Mouse (Mus musculus) spleen, adult 2 months (tissue): ENCODE measurements around the gene Cd68. TPM values are rescaled to one million over a fixed set of nuclear protein-coding genes. Genes with fewer than 3 reads are reported as not detected.
"Not testable (repeated sequence)": the region's sequence is repeated elsewhere in the genome, so short reads cannot be mapped to it uniquely, and the experiment has no call there.

ENCODE experiments used
- DNase-seq, 2 experiments: peaks; one replicate each; pipeline versions ENCODE4 v3.0.0 to v3.0.0-alpha.2; 2012 to 2021; ENCODE audit warnings: low spot score in 2 of 2, low read depth in 1 of 2
- H3K27ac ChIP-seq: fragments of 200-500 bp; 2 replicates; pipeline ENCODE4 v1.5.1; 2012; ENCODE audit warnings: low read length, inconsistent platforms; ENCODE audit not compliant: insufficient read depth
- H3K27me3 ChIP-seq: fragments of 200-500 bp; 2 replicates; pipeline ENCODE4 v1.6.1; 2012; ENCODE audit warnings: mild to moderate bottlenecking, moderate library complexity, low read length, inconsistent platforms; ENCODE audit not compliant: control insufficient read depth, insufficient read depth
- H3K36me3 ChIP-seq: fragments of 200-500 bp; 2 replicates; pipeline ENCODE4 v1.6.1; 2012; ENCODE audit warnings: mild to moderate bottlenecking, low read length, inconsistent platforms; ENCODE audit not compliant: control insufficient read depth, insufficient read depth
- H3K4me1 ChIP-seq: fragments of 200-500 bp; 2 replicates; pipeline ENCODE4 v1.6.1; 2011; ENCODE audit warnings: inconsistent platforms; ENCODE audit not compliant: control insufficient read depth, insufficient read depth, insufficient read length
- H3K4me3 ChIP-seq: fragments of 200-500 bp; 2 replicates; pipeline ENCODE4 v1.5.1; 2011; ENCODE audit warnings: mild to moderate bottlenecking, inconsistent platforms; ENCODE audit not compliant: insufficient read depth, insufficient read length; ENCODE audit errors: extremely low read depth
- CTCF ChIP-seq: fragments of 200-500 bp; IDR thresholded peaks from 2 replicates; pipeline ENCODE4 v1.5.1; 2011; ENCODE audit warnings: mild to moderate bottlenecking, inconsistent platforms; ENCODE audit not compliant: insufficient read depth, insufficient read length, insufficient replicate concordance; ENCODE audit errors: extremely low read depth
- POLR2A ChIP-seq: fragments of 200-500 bp; IDR thresholded peaks from 2 replicates; pipeline ENCODE4 v1.6.1; 2011; ENCODE audit warnings: low read depth, low read length, inconsistent platforms
- WGBS: fragments of 180-500 bp; shearing (Covaris S2); methylation state at CpG from one replicate; pipeline ENCODE4 v1.1.7; 2018; 5-methylcytosine and 5-hydroxymethylcytosine counted together
- polyA plus RNA-seq: library from polyadenylated mRNA; depleted of rRNA; stranded (reverse); fragments of >200 nt; gene quantifications from 2 replicates; pipeline ENCODE4 v1.2.3, GENCODE M21; 2012; rRNA removed

Cd68 gene
- polyA plus RNA-seq, 1 experiment, result 114 TPM

- TF ChIP-seq POLR2A, result no peak
- no peak for TF ChIP-seq CTCF
- no peaks in the 10 kb centered on the region for H3K36me3 ChIP-seq
- H3K27ac ChIP-seq, result no peak overlapping the region
- no peak for DNase-seq
- H3K27me3 ChIP-seq, result no peaks in the 10 kb centered on the region
- no peak overlapping the region for H3K4me3 ChIP-seq
- WGBS, result 59% methylated on average over 10 of the region's 10 CpGs
- no peaks in the 10 kb centered on the region for H3K4me1 ChIP-seq
Observed at GRCm38 (mm10) chr11:69616781-69617180, 49.2 kb downstream of the Cd68 start.

- WGBS, result 39% methylated on average over 11 of the region's 11 CpGs
- H3K27ac ChIP-seq, H3K4me3 ChIP-seq, H3K4me1 ChIP-seq, DNase-seq, H3K36me3 ChIP-seq, H3K27me3 ChIP-seq: not testable (repeated sequence)
Observed at GRCm38 (mm10) chr11:69614257-69614588, 51.7 kb downstream of the Cd68 start.

Other genes starting within 250 kb of the Cd68 start
- 0.29 and 0.31 TPM in 2 replicates for gene Dnah2, start 117.0 kb downstream of the Cd68 start, polyA plus RNA-seq
- 1.1 and 1.2 TPM in 2 replicates for gene Efnb3, start 105.9 kb downstream of the Cd68 start, polyA plus RNA-seq
- 15.6 and 21.3 TPM in 2 replicates for gene Wrap53, start 85.9 kb downstream of the Cd68 start, polyA plus RNA-seq
- 105 and 144 TPM in 2 replicates for gene Trp53, start 85.8 kb downstream of the Cd68 start, polyA plus RNA-seq
- gene Atp1b2, start 60.2 kb downstream of the Cd68 start, polyA plus RNA-seq, result 10.7 and 11.2 TPM in 2 replicates
- gene Shbg, start 48.2 kb downstream of the Cd68 start, polyA plus RNA-seq, result not detected in 2 replicates
- gene Sat2, start 44.1 kb downstream of the Cd68 start, polyA plus RNA-seq, result 1.1 and 1.4 TPM in 2 replicates
- 40.9 and 41.6 TPM in 2 replicates for gene Fxr2, start 33.2 kb downstream of the Cd68 start, polyA plus RNA-seq
- 0.09 and 0.35 TPM in 2 replicates for gene Sox15, start 10.8 kb downstream of the Cd68 start, polyA plus RNA-seq
- gene Mpdu1, start 3.5 kb downstream of the Cd68 start, polyA plus RNA-seq, result 63.6 and 74.2 TPM in 2 replicates
- gene Eif4a1, start 6.3 kb upstream of the Cd68 start, polyA plus RNA-seq, result 172 and 196 TPM in 2 replicates
- 32.6 and 36.1 TPM in 2 replicates for gene Senp3, start 15.9 kb upstream of the Cd68 start, polyA plus RNA-seq
- gene Tnfsf13, start 19.6 kb upstream of the Cd68 start, polyA plus RNA-seq, result 4.6 and 4.9 TPM in 2 replicates
- gene Tnfsf12, start 29.7 kb upstream of the Cd68 start, polyA plus RNA-seq, result 23.9 and 26.6 TPM in 2 replicates
- gene Tnfsfm13, start 29.9 kb upstream of the Cd68 start, polyA plus RNA-seq, result 4.8 and 5.0 TPM in 2 replicates
- gene Polr2a, start 92.5 kb upstream of the Cd68 start, polyA plus RNA-seq, result 43.8 and 45.4 TPM in 2 replicates
- not detected in 2 replicates for gene Slc35g3, start 95.8 kb upstream of the Cd68 start, polyA plus RNA-seq
- gene Zbtb4, start 99.8 kb upstream of the Cd68 start, polyA plus RNA-seq, result 28.4 and 37.0 TPM in 2 replicates
- gene Chrnb1, start 129.8 kb upstream of the Cd68 start, polyA plus RNA-seq, result 7.1 and 8.4 TPM in 2 replicates
- 1.1 and 1.2 TPM in 2 replicates for gene Fgf11, start 135.7 kb upstream of the Cd68 start, polyA plus RNA-seq
- gene Tmem102, start 139.5 kb upstream of the Cd68 start, polyA plus RNA-seq, result 0.23 and 0.31 TPM in 2 replicates
- not detected in 2 replicates for gene Gm39566, start 149.1 kb upstream of the Cd68 start, polyA plus RNA-seq
- not detected in 2 replicates for gene Spem2, start 152.3 kb upstream of the Cd68 start, polyA plus RNA-seq
- gene Spem1, start 156.0 kb upstream of the Cd68 start, polyA plus RNA-seq, result not detected in 2 replicates
- 9.1 and 10.2 TPM in 2 replicates for gene Nlgn2, start 171.6 kb upstream of the Cd68 start, polyA plus RNA-seq
- gene Tmem256, start 172.4 kb upstream of the Cd68 start, polyA plus RNA-seq, result 93.7 and 99.0 TPM in 2 replicates
- 35.4 and 44.3 TPM in 2 replicates for gene Plscr3, start 180.2 kb upstream of the Cd68 start, polyA plus RNA-seq
- 0.85 and 1.2 TPM in 2 replicates for gene Tnk1, start 192.6 kb upstream of the Cd68 start, polyA plus RNA-seq
- gene Tmem95, start 211.9 kb upstream of the Cd68 start, polyA plus RNA-seq, result not detected in 2 replicates
- 3.6 TPM in 2 replicates for gene Kctd11, start 215.3 kb upstream of the Cd68 start, polyA plus RNA-seq
- 142 and 162 TPM in 2 replicates for gene Acap1, start 229.4 kb upstream of the Cd68 start, polyA plus RNA-seq
- 0.48 and 0.51 TPM in 2 replicates for gene 2810408A11Rik, start 234.8 kb upstream of the Cd68 start, polyA plus RNA-seq
- 43.3 and 45.2 TPM in 2 replicates for gene Neurl4, start 234.9 kb upstream of the Cd68 start, polyA plus RNA-seq
- gene Gps2, start 247.7 kb upstream of the Cd68 start, polyA plus RNA-seq, result 119 and 145 TPM in 2 replicates